Mouse (Mus musculus) ES-Bruce4 (cell line): ENCODE results near the gene Gsk3b.

Source experiments
- CTCF ChIP-seq: IDR thresholded peaks from one replicate; pipeline ENCODE4 v1.8.1; 2011; ENCODE audit warnings: low read depth, low read length
- POLR2A ChIP-seq: IDR thresholded peaks from one replicate; pipeline ENCODE4 v1.8.1; 2011; ENCODE audit warnings: low read length; ENCODE audit not compliant: insufficient read depth

DNA sequence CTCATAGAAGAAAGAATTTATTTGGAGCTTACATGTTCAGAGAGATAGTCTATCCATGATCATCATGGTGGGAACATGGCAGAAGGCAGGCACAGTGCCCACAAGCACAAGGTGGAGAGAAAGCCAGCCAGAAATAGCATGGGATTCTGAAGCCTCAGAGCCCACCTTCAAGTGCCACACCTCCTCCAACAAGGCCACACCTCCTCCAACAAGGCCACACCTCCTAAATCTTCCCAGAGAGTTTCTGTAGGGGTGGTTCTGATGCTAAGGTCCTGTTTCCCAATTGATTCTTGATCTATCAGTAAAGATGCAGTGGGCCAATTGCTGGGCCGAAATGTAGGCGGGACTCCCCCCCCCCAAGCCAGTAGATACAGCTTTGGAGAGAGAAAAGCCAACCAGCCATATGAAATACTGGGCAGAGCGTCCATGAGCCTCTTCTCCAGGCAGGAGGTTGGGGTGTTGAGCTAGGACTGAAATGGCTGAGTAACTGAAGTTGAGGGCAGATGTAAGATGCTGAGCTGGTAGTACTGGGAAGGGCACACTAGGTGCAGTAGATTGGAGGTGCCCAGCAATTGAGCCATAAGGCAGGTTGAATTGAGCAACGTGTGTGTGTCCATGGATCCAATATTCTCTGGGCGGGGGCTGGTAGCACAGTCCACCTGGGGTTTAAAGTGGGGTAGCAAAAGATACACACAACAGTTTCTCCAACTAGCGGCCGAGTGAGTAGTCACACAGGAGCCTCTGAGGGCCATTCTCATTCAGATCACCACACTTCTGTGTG, 76.2 kb downstream of the Gsk3b start:
- TF ChIP-seq CTCF, result no peak
- TF ChIP-seq POLR2A, result no peak
